Mouse (Mus musculus): ENCODE measurements around the gene Rnf31.

DNA sequence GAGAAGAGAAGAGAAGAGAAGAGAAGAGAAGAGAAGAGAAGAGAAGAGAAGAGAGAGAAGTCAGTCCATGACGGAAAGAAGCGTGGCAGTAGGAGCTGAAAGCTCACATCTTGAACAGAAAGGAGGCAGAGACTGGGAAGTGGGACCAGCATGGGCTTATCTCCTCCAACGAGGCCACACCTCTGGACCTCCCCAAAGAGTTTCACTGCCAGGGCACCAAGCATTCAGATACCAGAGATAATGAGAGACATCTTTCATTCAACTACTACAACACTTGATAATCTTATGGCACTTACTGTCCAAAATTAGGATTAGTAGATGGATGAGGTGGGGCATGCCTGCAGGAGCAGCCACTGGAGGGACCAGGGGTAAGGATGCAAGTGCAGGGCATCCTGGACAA is 35.7 kb upstream of the Rnf31 start:
- TF ChIP-seq CTCF (IDR thresholded peaks at IDR 0.05; ENCODE audit: borderline replicate concordance, insufficient read depth, low read length) = no peak
- TF ChIP-seq POLR2A (IDR thresholded peaks at IDR 0.05; ENCODE audit: low read depth, low read length) = no peak
